Mouse (Mus musculus) limb, embryonic 10.5 days (tissue): Measurements from ENCODE around the gene Ociad2. TPM values are rescaled to one million over a fixed set of nuclear protein-coding genes. Genes with fewer than 3 reads are reported as not detected.

Experiments used
- DNase-seq: peaks from one replicate; pipeline ENCODE4 v3.0.0-alpha.2; 2017; ENCODE audit warnings: low spot score
- H3K27ac ChIP-seq: fragments of 300-500 bp; sonication (generic); 2 replicates; pipeline ENCODE4 v1.5.1; 2016; ENCODE audit warnings: mild to moderate bottlenecking
- H3K27me3 ChIP-seq: fragments of 300-500 bp; sonication (generic); 2 replicates; pipeline ENCODE4 v1.6.1; 2016; ENCODE audit warnings: low read depth, mild to moderate bottlenecking; ENCODE audit not compliant: poor library complexity, severe bottlenecking
- H3K36me3 ChIP-seq: fragments of 300-500 bp; sonication (generic); 2 replicates; pipeline ENCODE4 v1.6.1; 2016; ENCODE audit warnings: mild to moderate bottlenecking, moderate library complexity
- H3K4me1 ChIP-seq: fragments of 300-500 bp; sonication (generic); 2 replicates; pipeline ENCODE4 v1.6.1; 2016
- H3K4me3 ChIP-seq: fragments of 300-500 bp; sonication (generic); 2 replicates; pipeline ENCODE4 v1.5.1; 2016; ENCODE audit warnings: mild to moderate bottlenecking, moderate library complexity
- H3K9me3 ChIP-seq: fragments of 300-500 bp; sonication (generic); replicated peaks from 2 replicates; pipeline ENCODE4 v1.6.1; 2016; ENCODE audit warnings: mild to moderate bottlenecking
- WGBS: fragments of 180-500 bp; shearing (Covaris S2); methylation state at CpG from one replicate; pipeline ENCODE4 v1.1.7; 2016; 5-methylcytosine and 5-hydroxymethylcytosine counted together
- polyA plus RNA-seq: library from polyadenylated mRNA; unstranded; fragments of >200 nt; fragmentation: Nextera tagmentation; extraction: Ambion mirVana; gene quantifications from 2 replicates; pipeline ENCODE4 v1.2.1, GENCODE M21; 2016

The Ociad2 gene
- polyA plus RNA-seq, 1 experiment from 2014 or later = 6.0 TPM

GRCm38 (mm10) chr5:73313591-73313990 lies 27.2 kb downstream of the Ociad2 start:
- Histone ChIP-seq H3K9me3 (no peaks in the 10 kb centered on the region), H3K4me3 (no peak overlapping the region), H3K36me3 (peaks cover 88% of the 10 kb centered on the region), H3K4me1 (no peaks in the 10 kb centered on the region), H3K27me3 (no peaks in the 10 kb centered on the region), H3K27ac (no peak overlapping the region)
- no peak for DNase-seq
- 96% methylated on average over 10 of the region's 10 CpGs for WGBS

- Histone ChIP-seq H3K27me3 (no peaks in the 10 kb centered on the region), H3K36me3 (peaks cover 97% of the 10 kb centered on the region), H3K4me1 (no peaks in the 10 kb centered on the region), H3K9me3 (no peaks in the 10 kb centered on the region), H3K4me3 (no peak overlapping the region), H3K27ac (no peak overlapping the region)
- no peak for DNase-seq
- WGBS = 92% methylated on average over 5 of the region's 5 CpGs
These were observed 29.4 kb downstream of the Ociad2 start for GRCm38 (mm10) chr5:73311458-73311857.

- Histone ChIP-seq H3K4me3 (no peak overlapping the region), H3K27ac (no peak overlapping the region), H3K4me1 (no peaks in the 10 kb centered on the region), H3K27me3 (no peaks in the 10 kb centered on the region), H3K9me3 (no peaks in the 10 kb centered on the region), H3K36me3 (peaks cover 97% of the 10 kb centered on the region)
- WGBS = 90% methylated on average over 1 of the region's 1 CpGs
- DNase-seq = no peak
These were observed 30.4 kb downstream of the Ociad2 start for GRCm38 (mm10) chr5:73310401-73310800.

GRCm38 (mm10) chr5:73309496-73309895 lies 31.3 kb downstream of the Ociad2 start:
- WGBS = 97% methylated on average over 4 of the region's 4 CpGs

GRCm38 (mm10) chr5:73307297-73307696 lies 33.5 kb downstream of the Ociad2 start:
- Histone ChIP-seq H3K9me3 (no peaks in the 10 kb centered on the region), H3K36me3 (peaks cover 98% of the 10 kb centered on the region), H3K27ac (no peak overlapping the region), H3K27me3 (no peaks in the 10 kb centered on the region), H3K4me3 (no peak overlapping the region), H3K4me1 (no peaks in the 10 kb centered on the region)
- WGBS = over 99% methylated on average over 3 of the region's 3 CpGs
- no peak for DNase-seq

More at GRCm38 (mm10) chr5:73309496-73309895, 31.3 kb downstream of the Ociad2 start:
- Histone ChIP-seq H3K4me1 (no peaks in the 10 kb centered on the region), H3K36me3 (peaks cover 97% of the 10 kb centered on the region), H3K27me3 (no peaks in the 10 kb centered on the region), H3K27ac (no peak overlapping the region), H3K4me3 (no peak overlapping the region), H3K9me3 (no peaks in the 10 kb centered on the region)
- no peak for DNase-seq

GRCm38 (mm10) chr5:73306486-73306885 lies 34.3 kb downstream of the Ociad2 start:
- peaks cover 100% of the 10 kb centered on the region for H3K36me3 ChIP-seq
- H3K4me1 ChIP-seq = no peaks in the 10 kb centered on the region
- WGBS = 99% methylated on average over 6 of the region's 6 CpGs
- H3K4me3 ChIP-seq = no peak overlapping the region
- H3K27me3 ChIP-seq = no peaks in the 10 kb centered on the region
- H3K9me3 ChIP-seq = no peaks in the 10 kb centered on the region
- no peak overlapping the region for H3K27ac ChIP-seq
- DNase-seq = no peak

- Histone ChIP-seq H3K4me3 (no peak overlapping the region), H3K27ac (no peak overlapping the region), H3K27me3 (no peaks in the 10 kb centered on the region), H3K36me3 (peaks cover 100% of the 10 kb centered on the region), H3K9me3 (no peaks in the 10 kb centered on the region), H3K4me1 (no peaks in the 10 kb centered on the region)
- DNase-seq = no peak
- WGBS = 89% methylated on average over 12 of the region's 12 CpGs
These were observed 36.3 kb downstream of the Ociad2 start for GRCm38 (mm10) chr5:73304507-73304906.

GRCm38 (mm10) chr5:73301601-73302307 lies 39.1 kb downstream of the Ociad2 start:
- no peak for DNase-seq
- WGBS = 91% methylated on average over 7 of the region's 7 CpGs
- H3K36me3 ChIP-seq = peaks cover 97% of the 10 kb centered on the region
- no peaks in the 10 kb centered on the region for H3K9me3 ChIP-seq
- no peak overlapping the region for H3K27ac ChIP-seq
- no peaks in the 10 kb centered on the region for H3K27me3 ChIP-seq
- H3K4me1 ChIP-seq = no peaks in the 10 kb centered on the region
- H3K4me3 ChIP-seq = no peak overlapping the region

GRCm38 (mm10) chr5:73295916-73296315 lies 44.9 kb downstream of the Ociad2 start:
- peaks cover 9% of the 10 kb centered on the region for H3K4me1 ChIP-seq
- H3K27ac ChIP-seq = no peak overlapping the region
- no peak overlapping the region for H3K4me3 ChIP-seq
- H3K36me3 ChIP-seq = peaks cover 62% of the 10 kb centered on the region
- no peaks in the 10 kb centered on the region for H3K9me3 ChIP-seq
- H3K27me3 ChIP-seq = no peaks in the 10 kb centered on the region
- DNase-seq = no peak
- 91% methylated on average over 4 of the region's 4 CpGs for WGBS

GRCm38 (mm10) chr5:73295016-73295415 lies 45.8 kb downstream of the Ociad2 start:
- no peaks in the 10 kb centered on the region for H3K9me3 ChIP-seq
- H3K27me3 ChIP-seq = no peaks in the 10 kb centered on the region
- H3K36me3 ChIP-seq = peaks cover 53% of the 10 kb centered on the region
- no peak overlapping the region for H3K27ac ChIP-seq
- 95% methylated on average over 7 of the region's 7 CpGs for WGBS
- H3K4me1 ChIP-seq = peaks cover 9% of the 10 kb centered on the region
- no peak overlapping the region for H3K4me3 ChIP-seq
- no peak for DNase-seq

- peak overlapping the region; percentile 82 for H3K4me3 ChIP-seq
- peaks cover 40% of the 10 kb centered on the region for H3K36me3 ChIP-seq
- H3K27me3 ChIP-seq = no peaks in the 10 kb centered on the region
- 20% methylated on average over 8 of the region's 8 CpGs for WGBS
- H3K27ac ChIP-seq = peak overlapping the region; percentile 97
- H3K9me3 ChIP-seq = no peaks in the 10 kb centered on the region
- DNase-seq = no peak
- peaks cover 9% of the 10 kb centered on the region for H3K4me1 ChIP-seq
These were observed 47.4 kb downstream of the Ociad2 start for GRCm38 (mm10) chr5:73293458-73293827.

- peak within 1 kb of the TSS; percentile 97 for H3K27ac ChIP-seq
- peak; percentile 99 for DNase-seq
- H3K4me1 ChIP-seq = peaks cover 9% of the 10 kb centered on the region
- peak within 1 kb of the TSS; percentile 82 for H3K4me3 ChIP-seq
- under 1% methylated on average over 58 of the region's 58 CpGs for WGBS
- H3K36me3 ChIP-seq = peaks cover 34% of the 10 kb centered on the region
- no peaks in the 10 kb centered on the region for H3K27me3 ChIP-seq
- H3K9me3 ChIP-seq = no peaks in the 10 kb centered on the region
These were observed 48.0 kb downstream of the Ociad2 start, which contains the start of gene Ociad1 for GRCm38 (mm10) chr5:73292502-73293457. Gene Ociad1 (plus strand): TSS chr5:73292784.

- no peak overlapping the region for H3K27ac ChIP-seq
- H3K4me1 ChIP-seq = peaks cover 9% of the 10 kb centered on the region
- WGBS = 68% methylated on average over 2 of the region's 2 CpGs
- no peaks in the 10 kb centered on the region for H3K27me3 ChIP-seq
- no peak for DNase-seq
- peaks cover 5% of the 10 kb centered on the region for H3K36me3 ChIP-seq
- H3K4me3 ChIP-seq = no peak overlapping the region
- H3K9me3 ChIP-seq = no peaks in the 10 kb centered on the region
These were observed 50.9 kb downstream of the Ociad2 start for GRCm38 (mm10) chr5:73289900-73290299.
